Mouse (Mus musculus): ENCODE results near the gene Cd200r1. TPM values are rescaled to one million over a fixed set of nuclear protein-coding genes. Genes with fewer than 3 reads are reported as not detected.

Cd200r1 gene
- polyA plus RNA-seq (2014; fragmentation: Illumina TruSeq; extraction: RNeasy Lipid Tissue Mini Kit (QIAGEN cat#74804); ENCODE audit: low read depth, low replicate concordance), result 0.44 TPM

GRCm38 (mm10) chr16:44765555-44766319 is at the start of gene Cd200r1:
Cd200r1 (plus strand) TSS chr16:44765736.

GRCm38 (mm10) chr16:44724083-44724787 is 41.3 kb upstream of the Cd200r1 start, which contains the start of gene Nepro:
Nepro (plus strand) TSS chr16:44724301.

GRCm38 (mm10) chr16:44745866-44746562 is 19.5 kb upstream of the Cd200r1 start, which contains the start of gene Gtpbp8:
Gtpbp8 (minus strand) TSS chr16:44746363.

GRCm38 (mm10) chr16:44811544-44811943 is 46.0 kb downstream of the Cd200r1 start, which contains the start of gene Cd200r4:
Cd200r4 (plus strand) TSS chr16:44811733.

Other genes starting within 250 kb of the Cd200r1 start
- gene Boc, start 206.8 kb upstream of the Cd200r1 start, polyA plus RNA-seq (2014; fragmentation: Illumina TruSeq; extraction: RNeasy Lipid Tissue Mini Kit (QIAGEN cat#74804); ENCODE audit: low read depth, low replicate concordance), result 1.8 TPM
- gene Nepro, start 41.4 kb upstream of the Cd200r1 start, polyA plus RNA-seq (2014; fragmentation: Illumina TruSeq; extraction: RNeasy Lipid Tissue Mini Kit (QIAGEN cat#74804); ENCODE audit: low read depth, low replicate concordance), result 8.9 TPM
- gene Gtpbp8, start 19.4 kb upstream of the Cd200r1 start, polyA plus RNA-seq (2014; fragmentation: Illumina TruSeq; extraction: RNeasy Lipid Tissue Mini Kit (QIAGEN cat#74804); ENCODE audit: low read depth, low replicate concordance), result 50.6 TPM
- not detected for gene Cd200r4, start 46.0 kb downstream of the Cd200r1 start, polyA plus RNA-seq (2014; fragmentation: Illumina TruSeq; extraction: RNeasy Lipid Tissue Mini Kit (QIAGEN cat#74804); ENCODE audit: low read depth, low replicate concordance)
- not detected for gene Cd200r2, start 101.4 kb downstream of the Cd200r1 start, polyA plus RNA-seq (2014; fragmentation: Illumina TruSeq; extraction: RNeasy Lipid Tissue Mini Kit (QIAGEN cat#74804); ENCODE audit: low read depth, low replicate concordance)
- gene Cd200r3, start 177.9 kb downstream of the Cd200r1 start, polyA plus RNA-seq (2014; fragmentation: Illumina TruSeq; extraction: RNeasy Lipid Tissue Mini Kit (QIAGEN cat#74804); ENCODE audit: low read depth, low replicate concordance), result not detected

All from kidney, adult 10 weeks (tissue).